Mouse (Mus musculus): ENCODE results near the gene Gm17364.

- TF ChIP-seq CTCF (IDR thresholded peaks at IDR 0.05; ENCODE audit: borderline replicate concordance, extremely low read depth, insufficient read depth, insufficient read length) (no peak), POLR2A (IDR thresholded peaks at IDR 0.05; ENCODE audit: borderline replicate concordance, extremely low read depth, insufficient read depth, insufficient read length, poor library complexity, severe bottlenecking) (no peak)
Measured at GRCm38 (mm10) chr13:41263304-41264006, 10.3 kb downstream of the Gm17364 start.

All from brain, embryonic 14.5 days (tissue).